Mouse (Mus musculus) G1E (cell line): ENCODE results near the gene Tpm3. TPM values are rescaled to one million over a fixed set of nuclear protein-coding genes. Genes with fewer than 3 reads are reported as not detected.

Experiments used
- ATAC-seq: 2 replicates; pipeline ENCODE4 v1.8.0; 2016; ENCODE audit warnings: mild to moderate bottlenecking; ENCODE audit not compliant: insufficient number of reproducible peaks, poor library complexity, low FRiP score, severe bottlenecking; ENCODE audit errors: extremely low read depth
- DNase-seq: peaks from one replicate; pipeline ENCODE4 v3.0.0; 2012; ENCODE audit warnings: low spot score
- H3K27me3 ChIP-seq: 2 replicates; pipeline ENCODE4 v1.6.1; 2012; ENCODE audit warnings: mild to moderate bottlenecking, low read length, inconsistent platforms; ENCODE audit not compliant: insufficient read depth
- H3K36me3 ChIP-seq: replicated peaks from 2 replicates; pipeline ENCODE3; 2012; ENCODE audit warnings: mild to moderate bottlenecking, inconsistent platforms
- H3K4me1 ChIP-seq: 2 replicates; pipeline ENCODE4 v1.6.1; 2012; ENCODE audit warnings: low read depth, low read length, inconsistent platforms, mixed read lengths; ENCODE audit not compliant: insufficient read depth
- H3K4me3 ChIP-seq: 2 replicates; pipeline ENCODE4 v1.5.1; 2012; ENCODE audit warnings: low read depth, mild to moderate bottlenecking, inconsistent platforms, low read length, moderate library complexity, mixed read lengths
- H3K9me3 ChIP-seq: replicated peaks from 2 replicates; pipeline ENCODE4 v1.6.1; 2012; ENCODE audit warnings: inconsistent platforms
- CTCF ChIP-seq: IDR thresholded peaks from 2 replicates; pipeline ENCODE4 v1.5.1; 2012; ENCODE audit warnings: low read depth, low read length, inconsistent platforms, mixed read lengths
- GATA1 ChIP-seq: IDR thresholded peaks from 2 replicates; pipeline ENCODE4 v1.6.1; 2012; ENCODE audit warnings: borderline replicate concordance, low read length, inconsistent platforms, mixed read lengths
- GATA2 ChIP-seq: IDR thresholded peaks from 2 replicates; pipeline ENCODE4 v1.6.1; 2012; ENCODE audit warnings: low read depth, low read length, inconsistent platforms, borderline replicate concordance
- POLR2AphosphoS5 ChIP-seq: IDR thresholded peaks from 2 replicates; pipeline ENCODE4 v1.6.1; 2012; ENCODE audit warnings: low read depth, low read length, inconsistent platforms; ENCODE audit not compliant: insufficient replicate concordance
- TAL1 ChIP-seq: conservative IDR thresholded peaks from 2 replicates; pipeline ENCODE4 v1.6.1; 2012; ENCODE audit warnings: low read depth, low read length, inconsistent platforms, mixed read lengths
- polyA plus RNA-seq: library from polyadenylated mRNA; stranded (reverse); fragments of >175 nt; gene quantifications from 2 replicates; pipeline ENCODE4 v1.2.3, GENCODE M21; 2012
- total RNA-seq, 2 experiments: library from RNA; stranded (forward) in 1 of 2; stranded (reverse) in 1 of 2; fragments of 200-1000 nt in 1 of 2; fragments of >200 nt in 1 of 2; fragmentation: Nextera tagmentation in 1 of 2; gene quantifications; 2 replicates each; pipeline ENCODE4 v1.2.3; 2014 to 2017

Tpm3 gene
- total and polyA plus RNA-seq, 3 experiments = 161 to 425 (median 280) TPM

DNA sequence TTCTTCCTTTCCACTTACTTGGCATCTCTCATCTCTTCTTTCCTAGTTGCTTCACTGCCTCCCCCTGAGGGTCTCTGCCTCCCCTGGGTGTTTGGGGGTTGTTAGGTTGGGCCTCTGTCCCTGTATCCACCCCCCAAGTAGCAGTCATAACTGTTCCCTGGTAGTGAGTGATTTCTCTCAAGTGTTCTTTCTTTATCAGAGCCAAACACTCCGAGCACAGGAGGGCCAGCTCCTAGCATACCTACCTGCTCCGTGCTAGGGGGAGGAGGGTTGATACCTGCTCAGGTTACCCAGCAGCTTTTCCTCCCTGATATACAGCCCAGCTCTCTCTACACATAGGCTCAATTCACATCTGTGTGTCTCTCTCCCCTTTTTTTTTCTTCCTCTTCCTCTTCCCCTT, 16.2 kb downstream of the Tpm3 start:
- no peak overlapping the region for H3K4me3 ChIP-seq
- no peak for DNase-seq
- no peaks in the 10 kb centered on the region for H3K27me3 ChIP-seq
- no peak for ATAC-seq
- TF ChIP-seq POLR2AphosphoS5 (no peak), GATA1 (no peak), GATA2 (no peak), CTCF (no peak), TAL1 (no peak)
- no peaks in the 10 kb centered on the region for H3K9me3 ChIP-seq
- H3K36me3 ChIP-seq = peaks cover 98% of the 10 kb centered on the region
- peaks cover 47% of the 10 kb centered on the region for H3K4me1 ChIP-seq

DNA sequence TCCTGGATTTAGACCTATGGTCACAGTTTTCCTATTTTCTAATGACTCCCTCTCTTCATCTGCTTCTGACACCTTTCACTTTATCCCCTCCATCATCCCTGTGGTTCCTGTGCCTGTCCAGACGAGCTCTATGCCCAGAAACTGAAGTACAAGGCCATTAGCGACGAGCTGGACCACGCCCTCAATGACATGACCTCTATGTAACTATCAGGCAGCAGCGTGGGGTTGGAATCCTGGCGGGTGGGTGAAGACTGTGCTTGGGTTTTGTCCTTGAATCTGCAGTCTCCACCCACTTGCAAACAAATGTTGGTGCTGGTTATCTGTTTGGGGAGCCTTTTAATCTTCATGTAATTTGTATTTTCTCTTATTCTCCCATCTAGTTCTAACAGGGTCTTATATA, 18.4 kb downstream of the Tpm3 start:
- DNase-seq (no peak), ATAC-seq (no peak)
- no peak overlapping the region for H3K4me3 ChIP-seq
- no peak for TF ChIP-seq POLR2AphosphoS5
- TF ChIP-seq GATA2 = no peak
- TF ChIP-seq GATA1 = no peak
- TF ChIP-seq TAL1 = no peak
- TF ChIP-seq CTCF = no peak
- H3K27me3 ChIP-seq = no peaks in the 10 kb centered on the region
- H3K4me1 ChIP-seq = peaks cover 26% of the 10 kb centered on the region
- H3K9me3 ChIP-seq = no peaks in the 10 kb centered on the region
- peaks cover 98% of the 10 kb centered on the region for H3K36me3 ChIP-seq

DNA sequence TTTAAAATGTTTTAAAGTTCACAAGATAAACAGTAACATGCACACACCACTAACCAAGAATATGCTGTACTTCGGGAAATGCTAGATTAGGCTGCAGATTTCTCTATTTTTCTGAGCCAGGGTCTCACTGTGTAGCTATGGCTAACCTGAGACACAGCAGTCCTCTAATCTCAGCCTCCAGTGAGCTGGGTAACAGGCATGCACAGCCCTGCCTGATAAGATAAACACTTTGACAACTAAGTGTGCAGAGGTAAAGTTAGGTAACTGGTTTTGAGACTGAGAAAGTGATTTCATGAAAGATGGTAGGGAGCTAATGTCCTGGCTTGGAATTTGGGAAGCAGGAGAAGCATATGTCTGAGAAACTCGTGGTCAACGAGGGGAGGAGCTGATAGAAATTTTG, 22.0 kb downstream of the Tpm3 start:
- H3K36me3 ChIP-seq = peaks cover 93% of the 10 kb centered on the region
- no peak overlapping the region for H3K4me3 ChIP-seq
- TF ChIP-seq GATA2 (no peak), GATA1 (no peak), TAL1 (no peak), CTCF (no peak), POLR2AphosphoS5 (no peak)
- H3K4me1 ChIP-seq = peaks cover 15% of the 10 kb centered on the region
- no peaks in the 10 kb centered on the region for H3K9me3 ChIP-seq
- ATAC-seq (no peak), DNase-seq (no peak)
- no peaks in the 10 kb centered on the region for H3K27me3 ChIP-seq

DNA sequence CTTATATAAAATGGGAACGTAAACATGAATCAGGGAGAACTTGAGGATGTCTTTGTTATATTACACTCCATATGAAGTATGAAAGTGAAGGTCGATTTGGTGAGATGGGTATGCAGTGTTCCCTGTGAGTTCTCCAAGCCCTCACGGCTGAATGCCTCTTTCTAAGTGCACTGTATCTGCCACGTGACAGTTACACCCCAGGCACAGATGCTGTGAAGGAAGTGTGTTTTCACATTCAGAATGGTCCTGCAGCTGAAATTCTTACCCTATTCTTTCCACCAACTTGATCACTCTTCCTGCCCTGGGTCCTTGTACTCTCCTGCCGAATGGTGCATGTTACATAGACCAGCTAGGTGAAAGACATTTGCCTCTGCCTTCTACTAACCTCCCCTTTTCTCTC, 25.5 kb downstream of the Tpm3 start:
- Histone ChIP-seq H3K36me3 (peaks cover 73% of the 10 kb centered on the region), H3K27me3 (no peaks in the 10 kb centered on the region), H3K4me1 (peaks cover 11% of the 10 kb centered on the region; the same call in 1 of the 2 replicates), H3K4me3 (no peak overlapping the region), H3K9me3 (no peaks in the 10 kb centered on the region)
- DNase-seq (no peak), ATAC-seq (no peak)
- TF ChIP-seq CTCF (no peak), GATA1 (no peak)

DNA sequence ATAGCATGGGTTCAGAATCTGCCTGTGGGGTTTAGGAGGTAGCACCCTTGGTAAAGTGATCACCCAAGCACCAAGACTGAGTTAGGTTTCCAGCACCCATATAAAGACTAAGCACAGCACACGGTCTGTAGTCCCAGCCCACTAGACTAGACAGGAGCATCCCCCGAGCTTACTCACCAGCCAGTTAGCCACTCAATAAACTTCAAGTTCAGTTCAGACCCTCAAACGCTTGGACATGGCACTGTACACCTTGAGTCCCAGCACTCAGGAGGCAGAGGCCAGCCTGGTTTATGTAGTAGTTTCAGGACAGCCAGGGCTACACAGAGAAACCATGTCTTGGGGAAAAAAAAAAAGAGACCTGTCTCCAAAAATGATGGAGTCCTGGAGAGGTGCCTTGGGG, 28.6 kb downstream of the Tpm3 start:
- H3K9me3 ChIP-seq = no peaks in the 10 kb centered on the region
- no peaks in the 10 kb centered on the region for H3K27me3 ChIP-seq
- H3K4me3 ChIP-seq = no peak overlapping the region
- TF ChIP-seq TAL1 = no peak
- no peak for TF ChIP-seq GATA2
- TF ChIP-seq GATA1 = no peak
- TF ChIP-seq POLR2AphosphoS5 = no peak
- no peak for TF ChIP-seq CTCF
- DNase-seq (no peak), ATAC-seq (no peak)
- 0 out of 2 replicates have a peak, but pooled peaks cover 4% of the 10 kb centered on the region for H3K4me1 ChIP-seq
- peaks cover 44% of the 10 kb centered on the region for H3K36me3 ChIP-seq

DNA sequence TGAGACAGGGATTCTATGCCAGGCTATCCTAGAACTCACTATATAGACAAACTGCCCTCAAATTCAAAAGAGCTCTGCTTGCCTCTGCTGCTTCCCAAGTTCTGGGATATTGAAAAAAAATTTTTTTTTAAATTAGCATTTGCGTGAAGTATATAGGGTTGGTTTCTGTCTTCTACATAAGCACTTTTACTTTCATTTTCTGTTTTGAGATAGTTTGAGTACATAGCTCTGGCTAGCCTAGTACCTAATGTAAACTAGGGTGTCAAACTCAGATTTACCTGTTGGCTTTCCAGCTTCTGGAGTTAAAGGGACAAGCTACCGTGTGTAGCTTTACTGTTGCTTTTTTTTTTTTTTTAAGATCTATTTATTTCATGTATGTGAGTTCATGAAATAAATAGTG, 29.2 kb downstream of the Tpm3 start:
- no peak for DNase-seq
- ATAC-seq = no peak
- TF ChIP-seq TAL1 (no peak), CTCF (no peak), GATA1 (no peak), POLR2AphosphoS5 (no peak), GATA2 (no peak)
- Histone ChIP-seq H3K27me3 (no peaks in the 10 kb centered on the region), H3K4me3 (no peak overlapping the region), H3K4me1 (0 out of 2 replicates have a peak, but pooled peaks cover 4% of the 10 kb centered on the region), H3K36me3 (peaks cover 39% of the 10 kb centered on the region), H3K9me3 (no peaks in the 10 kb centered on the region)

DNA sequence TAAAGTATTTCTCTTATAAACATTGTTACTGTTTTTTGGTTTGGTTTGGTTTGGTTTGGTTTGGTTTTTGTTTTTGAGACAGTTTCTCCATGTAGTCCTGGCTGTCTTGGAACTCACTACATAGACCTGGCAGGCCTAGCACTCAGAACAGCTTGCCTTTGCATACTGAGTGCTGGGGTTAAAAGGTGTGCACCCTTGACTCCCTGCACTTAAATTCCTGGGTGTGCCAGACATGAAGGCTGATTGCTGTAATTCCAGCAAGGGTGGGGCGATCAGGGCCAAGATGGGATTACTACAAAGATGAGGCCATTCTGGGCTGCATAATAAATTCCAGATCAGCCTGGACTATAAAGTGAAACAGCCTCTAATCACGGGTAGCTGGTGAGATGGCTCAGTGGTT, 29.8 kb downstream of the Tpm3 start:
- Histone ChIP-seq H3K9me3 (no peaks in the 10 kb centered on the region), H3K36me3 (peaks cover 35% of the 10 kb centered on the region), H3K27me3 (no peaks in the 10 kb centered on the region), H3K4me3 (no peak overlapping the region), H3K4me1 (0 out of 2 replicates have a peak, but pooled peaks cover 4% of the 10 kb centered on the region)
- DNase-seq (no peak), ATAC-seq (no peak)
- TF ChIP-seq GATA2 = no peak
- TF ChIP-seq TAL1 = no peak
- TF ChIP-seq CTCF = no peak
- no peak for TF ChIP-seq POLR2AphosphoS5
- TF ChIP-seq GATA1 = no peak
